In genomic region chr2:105612051-105612664, GRCm38 (mm10) we compare ENCODE assay signal across 9 mouse cellular contexts. TPM values are rescaled to one million over a fixed set of nuclear protein-coding genes. Genes with fewer than 3 reads are reported as not detected.
DNase-seq lines count a peak whose midpoint lies in the region; ATAC-seq and TF ChIP-seq lines count a peak whose summit lies in the region.
"Had no signal": no experiment of that assay in that cellular context is flagged by ENCODE, and none has a peak within 500 bp of the region (broad histone marks: within the 10 kb centered on the region; RNA-seq: fewer than 3 reads in every experiment).

No protein-coding gene starts in this region.

- H3K36me3 ChIP-seq in heart, embryonic 10.5 days, result no peaks in the 10 kb centered on the region
- H3K36me3 ChIP-seq in limb, embryonic 11.5 days (ENCODE audit: control insufficient read depth, insufficient read depth, low read length), result no peaks in the 10 kb centered on the region
- no peaks in the 10 kb centered on the region for H3K36me3 ChIP-seq in thymus, adult 2 months (ENCODE audit: control insufficient read depth, insufficient read depth, low read length)

- 8% methylated on average over 21 of the region's 21 CpGs for WGBS in heart, embryonic 10.5 days
- WGBS in limb, embryonic 11.5 days, result 4% methylated on average over 21 of the region's 21 CpGs
- WGBS in thymus, adult 2 months, result 42% methylated on average over 21 of the region's 21 CpGs

- no peak for TF ChIP-seq POLR2A in thymus, adult 2 months (IDR thresholded peaks at IDR 0.05; ENCODE audit: control insufficient read depth, extremely low read depth, insufficient read depth, low read length, poor library complexity)

- H3K4me1 ChIP-seq in heart, embryonic 10.5 days, result peaks cover 18% of the 10 kb centered on the region
- H3K4me1 ChIP-seq in limb, embryonic 11.5 days (ENCODE audit: control insufficient read depth, insufficient read depth, low read length), result peaks cover 10% of the 10 kb centered on the region
- H3K4me1 ChIP-seq in thymus, adult 2 months (replicated peaks; ENCODE audit: control insufficient read depth, insufficient read depth, low read length), result no peaks in the 10 kb centered on the region

- peak overlapping the region; percentile 37 for H3K4me3 ChIP-seq in heart, embryonic 10.5 days
- no peak overlapping the region for H3K4me3 ChIP-seq in limb, embryonic 11.5 days (ENCODE audit: low read depth, low read length)
- no peak overlapping the region for H3K4me3 ChIP-seq in thymus, adult 2 months (ENCODE audit: control insufficient read depth, insufficient read depth, low read length)

- TF ChIP-seq CTCF in thymus, adult 2 months (IDR thresholded peaks at IDR 0.05; ENCODE audit: borderline replicate concordance, control insufficient read depth, extremely low read depth, insufficient read depth, low read length, poor library complexity), result no peak

- peak; percentile 80 for DNase-seq in heart, embryonic 10.5 days (ENCODE audit: low spot score)
- no peak for DNase-seq in heart, adult 9 months (ENCODE audit: low spot score in 2 of 2)
- DNase-seq in right cerebral cortex, postnatal 10 days (ENCODE audit: low spot score in 2 of 2), result peak; percentile 27
- no peak for DNase-seq in right cerebral cortex, postnatal 36 days (ENCODE audit: low spot score in 2 of 2)
- DNase-seq in limb, embryonic 11.5 days (ENCODE audit: low spot score), result peak; percentile 69
- DNase-seq in spleen, postnatal 36 days (ENCODE audit: low spot score in 2 of 2), result no peak
- no peak for DNase-seq in lung, postnatal 25 days (ENCODE audit: low spot score)
- DNase-seq in thymus, adult 2 months, result no peak
- DNase-seq: cerebellum, adult 18-20 months had no signal

- peaks cover 28% of the 10 kb centered on the region; the same call in 1 of the 2 replicates for H3K27me3 ChIP-seq in heart, embryonic 10.5 days (ENCODE audit: insufficient read depth, poor library complexity, severe bottlenecking)
- no peaks in the 10 kb centered on the region for H3K27me3 ChIP-seq in limb, embryonic 11.5 days (ENCODE audit: control insufficient read depth, insufficient read depth, low read length)
- H3K27me3 ChIP-seq in thymus, adult 2 months (ENCODE audit: control insufficient read depth, insufficient read depth, low read length), result no peaks in the 10 kb centered on the region

- H3K9ac ChIP-seq in limb, embryonic 11.5 days (ENCODE audit: low read length), result no peak overlapping the region

- H3K4me2 ChIP-seq in limb, embryonic 11.5 days (ENCODE audit: low read depth, severe bottlenecking), result peak overlapping the region; percentile 31; the same call in 1 of the 2 replicates

- H3K9me3 ChIP-seq in heart, embryonic 10.5 days, result no peaks in the 10 kb centered on the region
- no peaks in the 10 kb centered on the region for H3K9me3 ChIP-seq in limb, embryonic 11.5 days (ENCODE audit: control insufficient read depth, low read length)

- peak; percentile 65 for ATAC-seq in limb, embryonic 11.5 days (ENCODE audit: insufficient number of reproducible peaks, low FRiP score, low TSS enrichment, low read depth)

- H3K27ac ChIP-seq in heart, embryonic 10.5 days, result peak overlapping the region; percentile 62
- no peak overlapping the region; the same call in 1 of the 2 replicates for H3K27ac ChIP-seq in limb, embryonic 11.5 days (replicated peaks; ENCODE audit: low read depth, low read length)
- H3K27ac ChIP-seq in thymus, adult 2 months (ENCODE audit: control insufficient read depth, insufficient read depth, low read length), result no peak overlapping the region

RNA-seq across cellular contexts. Expression of gene Pax6, which starts 56.5 kb away (rescaled TPM):
- 0.28 and 0.54 TPM in 2 replicates for polyA plus RNA-seq in heart, embryonic 10.5 days (2016; fragmentation: Nextera tagmentation; extraction: Ambion mirVana)
- 0.11 and 0.23 TPM in 2 replicates for polyA plus RNA-seq in limb, embryonic 11.5 days (2014; fragmentation: Nextera tagmentation; extraction: Ambion mirVana)
- 0.03 TPM in 1 of 2 replicates, not detected in the other for polyA plus RNA-seq in thymus, adult 2 months (2012; rRNA removed)

Comparison
In these comparisons a context has a peak if more than half of its experiments do, and no peak if none do; other contexts are left out.
1. DNase-seq: peak in heart, embryonic 10.5 days (single experiment), right cerebral cortex, postnatal 10 days (2 of 2) and limb, embryonic 11.5 days (single experiment); none in heart, adult 9 months (0 of 2), right cerebral cortex, postnatal 36 days (0 of 2), spleen, postnatal 36 days (0 of 2), lung, postnatal 25 days (single experiment) and thymus, adult 2 months (single experiment).